Mouse (Mus musculus): ENCODE measurements around the gene Gpn3. TPM values are rescaled to one million over a fixed set of nuclear protein-coding genes. Genes with fewer than 3 reads are reported as not detected.

The Gpn3 gene
- polyA plus RNA-seq, 1 experiment: 15.7 TPM

GRCm38 (mm10) chr5:122423083-122423482 is 51.4 kb downstream of the Gpn3 start:
- H3K27ac ChIP-seq (replicated peaks; ENCODE audit: low read depth, low read length): peak overlapping the region; percentile 29; the same call in 1 of the 2 replicates
- peak overlapping the region; percentile 98 for H3K4me3 ChIP-seq (ENCODE audit: insufficient read depth, low read depth, low read length)
- H3K4me1 ChIP-seq (ENCODE audit: control insufficient read depth, insufficient read depth, insufficient read length, low read length): no peaks in the 10 kb centered on the region; the same call in 1 of the 2 replicates

DNA sequence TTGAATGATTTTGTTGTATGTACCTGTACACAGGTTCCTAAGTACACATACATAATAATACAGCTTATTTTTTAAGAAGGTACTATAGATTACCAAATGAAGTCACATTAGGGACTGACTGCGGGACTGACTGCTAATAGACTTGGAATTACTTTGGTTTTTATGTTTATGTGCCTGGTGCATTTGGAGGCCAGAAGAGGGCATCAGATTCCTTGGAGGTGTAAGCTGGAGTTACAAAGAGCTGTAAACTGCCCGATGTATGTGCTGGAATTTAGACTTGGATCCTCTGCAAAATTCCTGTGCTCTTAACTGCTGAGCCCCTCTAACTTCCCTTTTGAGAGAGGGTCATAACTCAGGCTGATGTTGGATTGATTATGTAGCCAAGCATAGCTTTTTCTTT is 53.9 kb downstream of the Gpn3 start:
- no peak overlapping the region for H3K27ac ChIP-seq (replicated peaks; ENCODE audit: low read depth, low read length)
- H3K4me3 ChIP-seq (ENCODE audit: insufficient read depth, low read depth, low read length): no peak overlapping the region
- H3K4me1 ChIP-seq (ENCODE audit: control insufficient read depth, insufficient read depth, insufficient read length, low read length): no peaks in the 10 kb centered on the region; the same call in 1 of the 2 replicates

DNA sequence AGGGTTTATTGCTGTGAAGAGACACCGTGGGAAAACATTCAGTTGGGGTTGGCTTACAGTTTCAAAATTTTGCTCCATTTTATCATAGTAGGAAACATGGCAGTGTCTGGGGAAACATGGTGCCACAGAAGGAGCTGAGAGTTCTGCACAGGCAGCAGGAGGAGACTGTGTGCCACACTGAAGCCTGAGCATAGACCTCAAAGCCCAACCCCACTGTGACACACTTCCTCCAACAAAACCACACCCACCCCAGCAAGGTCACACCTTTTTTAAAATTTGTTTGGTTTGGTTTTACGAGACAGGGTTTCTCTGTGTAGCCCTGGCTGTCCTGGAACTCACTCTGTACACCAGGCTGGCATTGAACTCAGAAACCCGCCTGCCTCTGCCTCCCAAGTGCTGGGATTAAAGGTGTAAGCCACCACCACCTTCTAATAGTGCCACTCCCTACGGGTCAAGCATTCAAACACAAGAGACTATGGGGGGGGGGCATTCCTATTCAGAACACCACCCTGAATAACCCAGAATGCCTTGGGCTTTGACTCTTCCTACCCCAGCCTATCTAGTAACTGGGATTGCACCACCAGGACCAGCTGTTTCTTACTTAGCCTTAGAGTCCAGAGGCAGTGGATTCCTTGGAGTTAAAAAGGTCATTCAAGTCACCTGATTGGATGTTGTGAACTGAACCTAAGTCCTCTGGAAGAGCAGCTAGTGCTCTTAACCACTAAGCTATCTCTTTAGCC is 58.5 kb downstream of the Gpn3 start:
- H3K4me1 ChIP-seq (ENCODE audit: control insufficient read depth, insufficient read depth, insufficient read length, low read length): no peaks in the 10 kb centered on the region
- H3K4me3 ChIP-seq (ENCODE audit: insufficient read depth, low read depth, low read length): no peak overlapping the region

DNA sequence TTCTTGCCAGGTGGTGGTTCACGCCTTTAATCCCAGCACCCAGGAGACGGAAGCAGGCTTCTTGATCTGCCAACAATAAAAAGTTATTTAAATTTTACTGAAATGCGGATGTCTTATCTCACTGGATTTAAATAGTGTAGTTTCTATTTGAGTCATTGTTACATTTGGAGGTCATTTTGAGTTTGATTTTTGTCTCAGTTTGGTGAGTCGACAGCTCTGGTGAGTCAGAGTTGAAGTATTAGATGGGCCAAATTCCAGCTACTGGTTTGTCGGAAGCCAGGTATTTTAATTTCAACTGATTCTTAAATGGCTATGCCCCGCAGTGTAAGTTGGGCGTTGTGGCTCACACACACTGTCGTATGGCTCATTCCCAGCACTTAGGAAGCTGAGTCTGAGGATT is 59.5 kb downstream of the Gpn3 start:
- Histone ChIP-seq H3K4me1 (ENCODE audit: control insufficient read depth, insufficient read depth, insufficient read length, low read length) (no peaks in the 10 kb centered on the region), H3K27ac (replicated peaks; ENCODE audit: low read depth, low read length) (no peak overlapping the region), H3K4me3 (ENCODE audit: insufficient read depth, low read depth, low read length) (no peak overlapping the region)

More for the DNA sequence above, 58.5 kb downstream of the Gpn3 start:
- no peak overlapping the region for H3K27ac ChIP-seq (replicated peaks; ENCODE audit: low read depth, low read length)

Other genes starting within 250 kb of the Gpn3 start
- not detected in 2 replicates for gene Ccdc63, start 231.1 kb upstream of the Gpn3 start, polyA plus RNA-seq (2012; ENCODE audit: insufficient read depth, insufficient read length, missing spikeins)
- gene Ppp1cc, start 213.6 kb upstream of the Gpn3 start, polyA plus RNA-seq (2012; ENCODE audit: insufficient read depth, insufficient read length, missing spikeins): 85.4 and 119 TPM in 2 replicates
- 5.7 and 7.7 TPM in 2 replicates for gene Hvcn1, start 165.1 kb upstream of the Gpn3 start, polyA plus RNA-seq (2012; ENCODE audit: insufficient read depth, insufficient read length, missing spikeins)
- 1.2 and 2.9 TPM in 2 replicates for gene Tctn1, start 107.4 kb upstream of the Gpn3 start, polyA plus RNA-seq (2012; ENCODE audit: insufficient read depth, insufficient read length, missing spikeins)
- 24.3 and 28.0 TPM in 2 replicates for gene Pptc7, start 87.5 kb upstream of the Gpn3 start, polyA plus RNA-seq (2012; ENCODE audit: insufficient read depth, insufficient read length, missing spikeins)
- gene Rad9b, start 17.6 kb upstream of the Gpn3 start, polyA plus RNA-seq (2012; ENCODE audit: insufficient read depth, insufficient read length, missing spikeins): 6.3 and 6.9 TPM in 2 replicates
- 101 and 111 TPM in 2 replicates for gene Vps29, start 17.5 kb upstream of the Gpn3 start, polyA plus RNA-seq (2012; ENCODE audit: insufficient read depth, insufficient read length, missing spikeins)
- gene Fam216a, start 488 bp downstream of the Gpn3 start, polyA plus RNA-seq (2012; ENCODE audit: insufficient read depth, insufficient read length, missing spikeins): 8.5 and 14.2 TPM in 2 replicates
- gene Arpc3, start 20.0 kb downstream of the Gpn3 start, polyA plus RNA-seq (2012; ENCODE audit: insufficient read depth, insufficient read length, missing spikeins): 158 and 247 TPM in 2 replicates
- 16.6 and 17.5 TPM in 2 replicates for gene Anapc7, start 49.8 kb downstream of the Gpn3 start, polyA plus RNA-seq (2012; ENCODE audit: insufficient read depth, insufficient read length, missing spikeins)
- gene Atp2a2, start 130.3 kb downstream of the Gpn3 start, polyA plus RNA-seq (2012; ENCODE audit: insufficient read depth, insufficient read length, missing spikeins): 77.3 and 79.4 TPM in 2 replicates
- 23.3 and 26.5 TPM in 2 replicates for gene Ift81, start 242.6 kb downstream of the Gpn3 start, polyA plus RNA-seq (2012; ENCODE audit: insufficient read depth, insufficient read length, missing spikeins)